Comparison of ENCODE assay signal across 23 mouse cellular contexts in the genomic region with DNA sequence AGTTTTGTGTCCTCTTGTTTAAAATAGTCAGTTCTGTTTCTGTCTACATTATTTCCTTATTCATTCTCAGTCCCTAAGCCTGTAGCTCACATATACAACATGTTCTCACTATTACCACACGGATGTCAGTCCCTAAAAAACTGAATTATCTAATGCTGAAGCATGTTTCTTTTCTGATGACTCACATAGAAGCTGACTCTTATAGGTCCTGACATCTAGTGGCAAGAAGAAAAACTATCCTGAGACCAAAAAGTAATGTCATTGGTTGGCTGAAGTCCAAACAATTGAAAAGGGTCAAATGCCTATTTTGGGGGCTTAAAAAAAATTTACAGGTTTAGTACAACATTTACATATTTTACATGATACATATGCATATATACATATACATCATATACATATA.
DNase-seq lines count a peak whose midpoint lies in the region; ATAC-seq and TF ChIP-seq lines count a peak whose summit lies in the region.
"Had no signal": no experiment of that assay in that cellular context is flagged by ENCODE, and none has a peak within 500 bp of the region (broad histone marks: within the 10 kb centered on the region; RNA-seq: fewer than 3 reads in every experiment).

No protein-coding gene starts in this region.

- no peaks in the 10 kb centered on the region for H3K9me3 ChIP-seq in heart, postnatal 0 days (replicated peaks; ENCODE audit: control insufficient read depth, low read length)
- no peaks in the 10 kb centered on the region for H3K9me3 ChIP-seq in liver, postnatal 0 days (ENCODE audit: low read length)
- no peaks in the 10 kb centered on the region for H3K9me3 ChIP-seq in liver, embryonic 11.5 days (ENCODE audit: control insufficient read depth, low read length)
- H3K9me3 ChIP-seq: embryonic facial prominence, embryonic 12.5 days; forebrain, embryonic 12.5 days; limb, embryonic 12.5 days; liver, embryonic 12.5 days had no signal

- no peak overlapping the region for H3K4me2 ChIP-seq in heart, postnatal 0 days (ENCODE audit: low read depth, low read length)
- H3K4me2 ChIP-seq in liver, postnatal 0 days (ENCODE audit: low read depth, low read length), result no peak overlapping the region
- H3K4me2 ChIP-seq in liver, embryonic 11.5 days, result no peak overlapping the region
- H3K4me2 ChIP-seq: embryonic facial prominence, embryonic 12.5 days; forebrain, embryonic 12.5 days; limb, embryonic 12.5 days; liver, embryonic 12.5 days had no signal

- TF ChIP-seq CTCF in heart, postnatal 0 days (IDR thresholded peaks at IDR 0.05; ENCODE audit: low read depth), result peak; percentile 38
- peak; percentile 8; the same call in 1 of the 2 replicates for TF ChIP-seq CTCF in liver, postnatal 0 days (IDR thresholded peaks at IDR 0.05; ENCODE audit: low read depth)

- H3K4me3 ChIP-seq in heart, postnatal 0 days (ENCODE audit: low read depth, low read length), result no peak overlapping the region
- H3K4me3 ChIP-seq in liver, postnatal 0 days (ENCODE audit: low read depth, low read length), result no peak overlapping the region
- no peak overlapping the region for H3K4me3 ChIP-seq in liver, embryonic 11.5 days (ENCODE audit: low read depth, low read length)
- H3K4me3 ChIP-seq: embryonic facial prominence, embryonic 12.5 days; forebrain, embryonic 12.5 days; limb, embryonic 12.5 days; liver, embryonic 12.5 days had no signal

- no peaks in the 10 kb centered on the region for H3K27me3 ChIP-seq in heart, postnatal 0 days (ENCODE audit: control insufficient read depth, insufficient read depth, low read length)
- H3K27me3 ChIP-seq in liver, postnatal 0 days (ENCODE audit: insufficient read depth, low read length), result no peaks in the 10 kb centered on the region
- H3K27me3 ChIP-seq in liver, embryonic 11.5 days (replicated peaks; ENCODE audit: control insufficient read depth, insufficient read depth, low read length), result no peaks in the 10 kb centered on the region
- H3K27me3 ChIP-seq: embryonic facial prominence, embryonic 12.5 days; forebrain, embryonic 12.5 days; limb, embryonic 12.5 days; liver, embryonic 12.5 days had no signal

- no peak for TF ChIP-seq EP300 in heart, postnatal 0 days (IDR thresholded peaks at IDR 0.05; ENCODE audit: low read depth)
- no peak for TF ChIP-seq EP300 in liver, postnatal 0 days (IDR thresholded peaks at IDR 0.05; ENCODE audit: low read depth)

- no peaks in the 10 kb centered on the region for H3K36me3 ChIP-seq in heart, postnatal 0 days (replicated peaks; ENCODE audit: control insufficient read depth, insufficient read depth, low read length)
- H3K36me3 ChIP-seq in liver, postnatal 0 days (replicated peaks; ENCODE audit: insufficient read depth, low read length), result no peaks in the 10 kb centered on the region
- H3K36me3 ChIP-seq in liver, embryonic 11.5 days (ENCODE audit: control insufficient read depth, insufficient read depth, low read length), result no peaks in the 10 kb centered on the region
- H3K36me3 ChIP-seq: embryonic facial prominence, embryonic 12.5 days; forebrain, embryonic 12.5 days; limb, embryonic 12.5 days; liver, embryonic 12.5 days had no signal

- DNase-seq in heart, postnatal 0 days (ENCODE audit: low spot score), result peak; percentile 23
- no peak for DNase-seq in heart, adult 11 months
- DNase-seq in liver, postnatal 0 days, result no peak
- no peak for DNase-seq in liver, embryonic 11.5 days (ENCODE audit: low spot score)
- DNase-seq in 416B (ENCODE audit: low read depth) (peak; percentile 3), adipocyte (ENCODE audit: low spot score) (peak; percentile 29)
- no peak for DNase-seq in layer of hippocampus, adult 11-12 months (ENCODE audit: low spot score)
- DNase-seq: adrenal gland, postnatal 25 days; cerebellum, adult 9-10 months; gastrocnemius, postnatal 14 days; heart, postnatal 4 days; kidney, adult 18-20 months; kidney, postnatal 10 days; layer of hippocampus, postnatal 36 days; lung, adult 2 months; right cerebral cortex, postnatal 25 days; thymus, postnatal 14 days had no signal

- H3K4me1 ChIP-seq in heart, postnatal 0 days (ENCODE audit: control insufficient read depth, insufficient read depth), result no peaks in the 10 kb centered on the region
- no peaks in the 10 kb centered on the region for H3K4me1 ChIP-seq in liver, postnatal 0 days (ENCODE audit: insufficient read depth)
- no peaks in the 10 kb centered on the region for H3K4me1 ChIP-seq in liver, embryonic 11.5 days (replicated peaks; ENCODE audit: control insufficient read depth, insufficient read depth, low read length)
- H3K4me1 ChIP-seq: embryonic facial prominence, embryonic 12.5 days; forebrain, embryonic 12.5 days; limb, embryonic 12.5 days; liver, embryonic 12.5 days had no signal

- no peak for ATAC-seq in heart, postnatal 0 days (ENCODE audit: insufficient read depth, low read depth)
- no peak for ATAC-seq in liver, postnatal 0 days
- no peak for ATAC-seq in liver, embryonic 11.5 days (replicated peaks; ENCODE audit: low FRiP score)
- no peak for ATAC-seq in granulocyte monocyte progenitor cell, adult 5-6 weeks (replicated peaks; ENCODE audit: poor library complexity, severe bottlenecking)
- ATAC-seq: liver, embryonic 12.5 days had no signal

- H3K27ac ChIP-seq in heart, postnatal 0 days (ENCODE audit: low read depth), result no peak overlapping the region
- no peak overlapping the region for H3K27ac ChIP-seq in liver, postnatal 0 days (ENCODE audit: low read depth)
- H3K27ac ChIP-seq in liver, embryonic 11.5 days (ENCODE audit: low read depth, low read length), result no peak overlapping the region
- H3K27ac ChIP-seq: embryonic facial prominence, embryonic 12.5 days; forebrain, embryonic 12.5 days; limb, embryonic 12.5 days; liver, embryonic 12.5 days; macrophage had no signal

- WGBS in heart, postnatal 0 days, result 11% methylated on average over 1 of the region's 1 CpGs
- WGBS in liver, postnatal 0 days (ENCODE audit: insufficient replicate concordance), result 20% methylated on average over 1 of the region's 1 CpGs
- 27% methylated on average over 1 of the region's 1 CpGs for WGBS in liver, embryonic 11.5 days

- no peak overlapping the region for H3K9ac ChIP-seq in heart, postnatal 0 days (replicated peaks; ENCODE audit: low read depth, low read length)
- no peak overlapping the region for H3K9ac ChIP-seq in liver, postnatal 0 days (replicated peaks)
- no peak overlapping the region for H3K9ac ChIP-seq in liver, embryonic 11.5 days (ENCODE audit: low read depth, low read length)
- H3K9ac ChIP-seq: embryonic facial prominence, embryonic 12.5 days; forebrain, embryonic 12.5 days; limb, embryonic 12.5 days; liver, embryonic 12.5 days had no signal

Comparison
In these comparisons a context has a peak if more than half of its experiments do, and no peak if none do; other contexts are left out.
1. DNase-seq: peak in heart, postnatal 0 days (single experiment), 416B (single experiment) and adipocyte (single experiment); none in heart, adult 11 months (single experiment), liver, postnatal 0 days (single experiment), liver, embryonic 11.5 days (single experiment) and layer of hippocampus, adult 11-12 months (single experiment).